Mouse (Mus musculus) myocyte (in vitro differentiated cells): ENCODE measurements around the gene Tshz2. TPM values are rescaled to one million over a fixed set of nuclear protein-coding genes. Genes with fewer than 3 reads are reported as not detected.
A peak's percentile ranks its signal among the peaks of the same experiment; 100 is the strongest.

Source experiments
- H3K27me3 ChIP-seq: one replicate; pipeline ENCODE4 v1.6.1; 2011; ENCODE audit not compliant: control insufficient read depth, insufficient read depth, insufficient read length
- H3K36me3 ChIP-seq: one replicate; pipeline ENCODE4 v1.6.1; 2011; ENCODE audit not compliant: control insufficient read depth, insufficient read depth
- H3K4me2 ChIP-seq: one replicate; pipeline ENCODE4 v1.6.1; 2011; ENCODE audit warnings: low read depth, control low read depth
- H3K4me3 ChIP-seq: one replicate; pipeline ENCODE4 v1.5.1; 2011; ENCODE audit warnings: mild to moderate bottlenecking, control low read depth, moderate library complexity
- H3K79me2 ChIP-seq: one replicate; pipeline ENCODE4 v1.6.1; 2011; ENCODE audit not compliant: control insufficient read depth, insufficient read depth
- H3ac ChIP-seq: one replicate; pipeline ENCODE4 v1.6.1; 2011; ENCODE audit not compliant: control insufficient read depth, insufficient read length
- CEBPB ChIP-seq: IDR thresholded peaks from 2 replicates; pipeline ENCODE4 v1.6.1; 2011; ENCODE audit warnings: mild to moderate bottlenecking, moderate library complexity; ENCODE audit not compliant: poor library complexity, insufficient read depth, severe bottlenecking
- E2F4 ChIP-seq: IDR thresholded peaks from one replicate; pipeline ENCODE4 v1.6.1; 2011; ENCODE audit warnings: mild to moderate bottlenecking, control low read depth, moderate library complexity; ENCODE audit not compliant: insufficient read depth
- MAX ChIP-seq: IDR thresholded peaks from one replicate; pipeline ENCODE4 v1.6.1; 2011; ENCODE audit warnings: low read depth, mild to moderate bottlenecking, control low read depth
- MYOD1 ChIP-seq, 3 experiments: IDR thresholded peaks; one replicate each; pipeline ENCODE4 v1.6.1; 2011; ENCODE audit warnings: control low read depth in 2 of 3, low read depth in 2 of 3, mild to moderate bottlenecking in 2 of 3, moderate library complexity in 1 of 3; ENCODE audit not compliant: insufficient read length in 2 of 3, control insufficient read depth in 1 of 3
- MYOG ChIP-seq, 3 experiments: IDR thresholded peaks; one replicate each; pipeline ENCODE4 v1.6.1; 2011; ENCODE audit warnings: control low read depth in 2 of 3, low read depth in 2 of 3, mild to moderate bottlenecking in 2 of 3; ENCODE audit not compliant: insufficient read length in 2 of 3, control insufficient read depth in 1 of 3, insufficient read depth in 1 of 3
- POLR2A ChIP-seq: IDR thresholded peaks from one replicate; pipeline ENCODE4 v1.6.1; 2011; ENCODE audit warnings: low read depth, mild to moderate bottlenecking, control low read depth, moderate library complexity; ENCODE audit not compliant: insufficient read length
- POLR2AphosphoS2 ChIP-seq: IDR thresholded peaks from one replicate; pipeline ENCODE4 v1.6.1; 2011; ENCODE audit warnings: low read depth, control low read depth; ENCODE audit not compliant: insufficient read length
- REST ChIP-seq: IDR thresholded peaks from one replicate; pipeline ENCODE4 v1.6.1; 2011; ENCODE audit warnings: mild to moderate bottlenecking, control low read depth, moderate library complexity; ENCODE audit not compliant: insufficient read depth, insufficient read length
- SRF ChIP-seq: IDR thresholded peaks from one replicate; pipeline ENCODE4 v1.6.1; 2011; ENCODE audit warnings: low read depth; ENCODE audit not compliant: control insufficient read depth, insufficient read length
- TCF12 ChIP-seq: IDR thresholded peaks from one replicate; pipeline ENCODE4 v1.6.1; 2011; ENCODE audit warnings: mild to moderate bottlenecking, control low read depth; ENCODE audit not compliant: poor library complexity, insufficient read depth, severe bottlenecking
- TCF3 ChIP-seq: IDR thresholded peaks from one replicate; pipeline ENCODE4 v1.6.1; 2011; ENCODE audit warnings: low read depth, control low read depth; ENCODE audit not compliant: insufficient read length
- USF1 ChIP-seq: IDR thresholded peaks from one replicate; pipeline ENCODE4 v1.6.1; 2011; ENCODE audit warnings: low read depth, mild to moderate bottlenecking, control low read depth, moderate library complexity
- polyA plus RNA-seq: library from polyadenylated mRNA; unstranded; fragments of >200 nt; fragmentation: generic; extraction: Trizol; gene quantifications from one replicate; pipeline ENCODE4 v1.2.1, GENCODE M21; 2012; ENCODE audit warnings: missing spikeins

Tshz2 gene
- polyA plus RNA-seq, 1 experiment = not detected

DNA sequence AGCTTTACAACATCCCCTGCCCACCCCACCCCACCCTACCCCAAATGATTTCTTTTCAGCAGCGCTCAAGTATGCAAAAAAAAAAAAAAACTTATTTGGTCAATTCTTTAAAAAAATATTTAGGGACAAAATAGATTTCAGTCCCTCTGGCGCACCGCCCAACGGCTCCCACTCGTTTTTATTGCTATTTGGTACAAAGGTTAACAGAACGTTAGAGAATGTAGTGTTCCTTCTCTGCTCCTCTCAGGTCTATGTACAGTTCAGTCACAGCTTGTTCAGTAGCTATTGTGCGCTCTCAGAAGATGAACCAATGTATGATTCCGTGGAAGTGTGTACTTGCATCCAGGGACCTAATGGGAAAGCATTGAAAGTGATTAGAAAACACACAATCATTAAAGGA lies 477.5 kb downstream of the Tshz2 start:
- Histone ChIP-seq H3K27me3 (no peaks in the 10 kb centered on the region), H3ac (no peak overlapping the region), H3K36me3 (peaks cover 12% of the 10 kb centered on the region), H3K4me3 (no peak overlapping the region), H3K4me2 (no peak overlapping the region), H3K79me2 (peaks cover 12% of the 10 kb centered on the region)
- TF ChIP-seq POLR2AphosphoS2 (no peak), TCF12 (no peak)

DNA sequence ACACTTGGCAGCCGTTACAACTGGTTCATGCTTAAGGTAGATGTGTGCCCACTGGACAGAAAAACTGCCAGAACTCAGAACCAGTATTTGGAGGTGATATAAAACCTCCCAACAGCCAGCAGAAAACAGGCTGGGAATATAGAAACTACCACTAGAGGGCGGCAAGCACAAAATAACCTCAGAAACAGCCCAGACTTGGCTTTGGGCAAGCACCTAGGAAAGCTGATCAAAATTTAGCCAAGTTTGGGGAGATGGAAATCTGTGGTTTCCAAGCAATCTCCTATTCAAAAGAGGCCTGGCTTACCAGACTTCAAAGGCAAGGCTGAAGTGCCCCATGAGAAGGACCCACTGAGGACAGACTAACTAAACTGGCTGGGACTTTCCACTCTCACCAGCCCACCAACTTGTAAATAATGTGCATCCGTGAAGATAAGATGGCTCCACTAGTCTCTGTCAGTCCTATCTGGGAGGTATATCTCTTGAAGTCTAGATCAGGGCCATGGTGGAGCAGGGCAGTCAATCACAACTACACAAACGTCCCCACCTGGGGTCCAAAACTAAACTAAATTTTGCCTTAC lies 484.0 kb downstream of the Tshz2 start:
- no peaks in the 10 kb centered on the region for H3K27me3 ChIP-seq
- H3K79me2 ChIP-seq = peaks cover 52% of the 10 kb centered on the region
- H3ac ChIP-seq = no peak overlapping the region
- H3K4me3 ChIP-seq = no peak overlapping the region
- H3K36me3 ChIP-seq = peaks cover 25% of the 10 kb centered on the region
- TF ChIP-seq TCF3 (no peak), USF1 (no peak), E2F4 (no peak), SRF (no peak), MAX (no peak), POLR2A (no peak), TCF12 (no peak), MYOD1 (IDR thresholded peaks at IDR 0.05; ENCODE audit: control insufficient read depth in 1 of 3, insufficient read length in 2 of 3, low read depth in 2 of 3) (no peak), MYOG (IDR thresholded peaks at IDR 0.05; ENCODE audit: control insufficient read depth in 1 of 3, insufficient read depth in 1 of 3, insufficient read length in 2 of 3, low read depth in 2 of 3) (no peak), CEBPB (no peak), REST (no peak), POLR2AphosphoS2 (no peak)
- no peak overlapping the region for H3K4me2 ChIP-seq

DNA sequence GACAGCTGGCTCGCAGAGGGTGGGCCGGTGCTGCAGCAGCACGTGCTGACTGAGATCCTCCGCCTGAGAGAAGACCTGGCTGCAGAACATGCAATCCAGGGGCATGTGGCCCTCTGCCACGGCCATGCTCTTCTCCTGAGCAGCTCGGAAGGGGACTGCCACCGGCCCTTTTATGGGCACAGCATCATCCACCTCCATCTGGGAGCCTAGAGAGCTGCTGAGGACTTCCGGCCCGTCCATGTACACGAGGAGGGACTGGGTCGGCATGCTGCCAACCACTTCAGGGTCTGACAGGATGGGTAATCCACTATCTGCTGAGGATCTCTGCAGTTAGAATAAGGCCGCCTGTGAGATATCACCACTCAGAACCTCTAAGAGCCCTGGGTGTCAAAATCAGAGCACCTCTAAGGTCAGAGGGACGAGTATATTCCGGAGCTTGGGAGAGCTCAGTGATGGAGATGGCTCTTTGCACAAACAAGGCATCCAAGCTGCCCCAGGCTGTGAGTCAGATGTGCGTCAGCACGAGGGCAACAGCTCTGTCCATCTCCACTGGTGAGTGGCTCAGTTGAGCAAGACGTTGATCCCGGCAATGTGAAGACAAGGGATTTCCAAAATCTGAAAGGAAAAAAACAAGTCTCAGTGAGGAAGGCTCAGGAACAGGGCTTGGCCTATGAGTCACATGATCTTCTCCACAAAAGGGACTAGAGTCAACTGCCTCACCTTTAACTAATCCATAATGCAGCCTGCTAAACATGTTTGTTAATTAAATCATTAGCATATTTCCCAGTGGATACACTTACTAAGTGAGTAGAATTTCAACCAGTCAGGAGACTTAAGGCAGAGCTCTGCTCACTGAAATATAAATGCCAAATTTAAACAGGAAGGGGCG lies 487.6 kb downstream of the Tshz2 start:
- H3K4me3 ChIP-seq = no peak overlapping the region
- TF ChIP-seq TCF3 = no peak
- TF ChIP-seq CEBPB = peak; percentile 58
- TF ChIP-seq USF1 = peak; percentile 66
- no peak overlapping the region for H3ac ChIP-seq
- no peak overlapping the region for H3K4me2 ChIP-seq
- no peaks in the 10 kb centered on the region for H3K27me3 ChIP-seq
- H3K36me3 ChIP-seq = peaks cover 22% of the 10 kb centered on the region
- peaks cover 53% of the 10 kb centered on the region for H3K79me2 ChIP-seq

Other genes starting within 250 kb of the Tshz2 start
- not detected for gene Gm11011, start 45.3 kb upstream of the Tshz2 start, polyA plus RNA-seq